Mouse (Mus musculus) layer of hippocampus, postnatal 10 days (tissue): ENCODE data around the gene Gm20721. TPM values are rescaled to one million over a fixed set of nuclear protein-coding genes. Genes with fewer than 3 reads are reported as not detected.

Source experiments
- DNase-seq, 2 experiments: peaks; one replicate each; pipeline ENCODE4 v3.0.0; 2021; ENCODE audit warnings: low spot score in 2 of 2
- total RNA-seq, 2 experiments: library from RNA; stranded (reverse); gene quantifications; 2 replicates each; pipeline ENCODE4 v1.2.3; 2021

Gene Gm20721
- total RNA-seq, 2 experiments from 2014 or later = 1.3 to 1.9 TPM

DNA sequence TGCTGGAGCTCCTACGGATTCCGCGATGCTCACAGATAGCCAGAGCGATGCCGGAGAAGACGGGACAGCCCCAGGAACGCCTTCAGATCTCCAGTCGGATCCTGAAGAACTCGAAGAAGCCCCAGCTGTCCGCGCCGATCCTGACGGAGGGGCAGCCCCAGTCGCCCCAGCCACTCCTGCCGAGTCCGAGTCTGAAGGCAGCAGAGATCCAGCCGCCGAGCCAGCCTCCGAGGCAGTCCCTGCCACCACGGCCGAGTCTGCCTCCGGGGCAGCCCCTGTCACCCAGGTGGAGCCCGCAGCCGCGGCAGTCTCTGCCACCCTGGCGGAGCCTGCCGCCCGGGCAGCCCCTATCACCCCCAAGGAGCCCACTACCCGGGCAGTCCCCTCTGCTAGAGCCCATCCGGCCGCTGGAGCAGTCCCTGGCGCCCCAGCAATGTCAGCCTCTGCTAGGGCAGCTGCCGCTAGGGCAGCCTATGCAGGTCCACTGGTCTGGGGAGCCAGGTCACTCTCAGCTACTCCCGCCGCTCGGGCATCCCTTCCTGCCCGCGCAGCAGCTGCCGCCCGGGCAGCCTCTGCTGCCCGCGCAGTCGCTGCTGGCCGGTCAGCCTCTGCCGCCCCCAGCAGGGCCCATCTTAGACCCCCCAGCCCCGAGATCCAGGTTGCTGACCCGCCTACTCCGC is 47.3 kb downstream of the Gm20721 start:
- no peak for DNase-seq

GRCm38 (mm10) chr2:174298471-174298870 is 48.0 kb downstream of the Gm20721 start:
- no peak for DNase-seq

- no peak for DNase-seq
Observed at GRCm38 (mm10) chr2:174297851-174298250, 48.7 kb downstream of the Gm20721 start.

- DNase-seq = peak in 1 of 2 experiments; percentile 54
Observed at GRCm38 (mm10) chr2:174297086-174297571, 49.4 kb downstream of the Gm20721 start.

DNA sequence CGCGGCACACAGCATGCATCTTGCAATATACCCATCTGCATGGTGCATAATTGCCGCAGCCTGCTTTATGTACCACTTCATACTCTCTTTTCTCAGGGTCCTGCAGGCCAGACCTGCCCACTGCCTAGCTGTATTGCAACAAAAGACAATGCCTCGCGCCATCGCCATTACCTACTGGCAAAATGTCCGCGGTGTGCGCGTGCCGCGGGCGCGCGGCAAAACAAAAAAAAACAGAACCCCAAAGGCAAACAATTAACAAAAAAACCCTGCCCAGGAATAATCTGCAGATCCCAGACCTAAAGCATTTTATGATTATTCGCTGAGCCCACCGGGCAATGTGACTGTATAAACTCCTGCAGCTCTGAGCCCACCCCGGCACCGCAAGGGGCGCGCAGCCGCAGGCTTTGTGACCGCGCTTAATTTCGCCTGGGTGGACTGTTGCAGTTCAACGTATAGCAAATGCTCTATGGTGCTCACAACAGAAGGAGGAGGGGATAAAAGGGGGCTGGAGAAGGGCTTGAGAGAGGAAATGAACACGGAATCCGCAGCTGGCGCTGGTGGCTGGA is 50.5 kb downstream of the Gm20721 start:
- DNase-seq = no peak

DNA sequence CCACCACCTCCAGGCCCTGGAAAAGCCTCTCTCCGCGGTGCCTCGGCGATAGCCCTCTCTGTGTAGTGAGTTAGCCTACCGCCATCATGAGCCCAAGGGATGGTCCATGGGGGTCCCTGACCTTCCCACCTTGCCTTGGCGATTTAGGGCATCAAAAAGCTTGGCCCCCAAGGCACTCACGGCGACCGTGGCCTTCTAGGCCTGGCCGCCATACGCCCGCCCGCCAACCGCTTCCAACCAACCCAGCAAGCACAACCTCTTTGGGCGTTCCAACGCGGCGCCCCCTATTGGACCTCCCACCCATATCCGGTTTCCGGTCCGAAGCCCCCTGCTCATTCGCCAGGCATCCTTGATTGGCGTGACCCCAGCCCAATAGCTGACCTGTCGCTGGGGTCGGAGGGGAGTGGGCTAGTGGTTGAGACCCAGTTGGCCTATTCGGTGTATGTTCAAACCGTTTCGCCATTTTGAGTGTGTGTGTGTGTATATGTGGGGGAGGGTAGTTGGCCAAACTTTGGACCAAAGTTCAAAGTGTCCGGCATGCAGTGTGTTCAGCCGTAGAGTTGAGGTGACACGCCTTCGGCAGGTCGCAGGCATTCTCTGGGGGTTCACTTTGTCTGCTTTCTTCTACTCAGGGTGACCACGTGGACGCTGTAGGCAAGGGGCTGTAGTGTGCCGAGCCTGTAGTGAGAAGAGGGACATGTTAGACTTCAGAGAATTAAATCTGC is 51.2 kb downstream of the Gm20721 start:
- peak; percentile 90 to 91 for DNase-seq

DNA sequence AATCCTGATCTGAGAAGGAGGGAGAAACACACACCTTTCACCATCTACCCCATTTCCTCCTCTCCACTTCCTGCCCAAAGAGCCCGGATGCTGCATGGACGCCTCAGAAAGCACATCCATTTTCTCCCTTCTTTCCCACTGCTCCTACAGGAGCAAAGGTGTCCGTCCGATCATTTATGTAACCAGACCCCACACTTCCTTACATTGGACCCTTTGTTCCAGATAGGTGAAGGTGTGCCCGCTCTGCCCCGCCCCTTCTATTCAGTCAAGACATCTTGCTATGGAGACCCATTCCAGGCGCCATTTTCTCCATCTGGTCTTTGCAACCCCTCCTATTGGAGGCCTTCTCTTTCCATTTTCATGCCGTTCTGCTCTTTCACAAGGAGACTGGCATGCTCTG is 52.1 kb downstream of the Gm20721 start:
- DNase-seq = no peak

GRCm38 (mm10) chr2:174291662-174292030 is 54.9 kb downstream of the Gm20721 start:
- no peak for DNase-seq

- DNase-seq = no peak
Observed at GRCm38 (mm10) chr2:174291029-174291661, 55.4 kb downstream of the Gm20721 start.

DNA sequence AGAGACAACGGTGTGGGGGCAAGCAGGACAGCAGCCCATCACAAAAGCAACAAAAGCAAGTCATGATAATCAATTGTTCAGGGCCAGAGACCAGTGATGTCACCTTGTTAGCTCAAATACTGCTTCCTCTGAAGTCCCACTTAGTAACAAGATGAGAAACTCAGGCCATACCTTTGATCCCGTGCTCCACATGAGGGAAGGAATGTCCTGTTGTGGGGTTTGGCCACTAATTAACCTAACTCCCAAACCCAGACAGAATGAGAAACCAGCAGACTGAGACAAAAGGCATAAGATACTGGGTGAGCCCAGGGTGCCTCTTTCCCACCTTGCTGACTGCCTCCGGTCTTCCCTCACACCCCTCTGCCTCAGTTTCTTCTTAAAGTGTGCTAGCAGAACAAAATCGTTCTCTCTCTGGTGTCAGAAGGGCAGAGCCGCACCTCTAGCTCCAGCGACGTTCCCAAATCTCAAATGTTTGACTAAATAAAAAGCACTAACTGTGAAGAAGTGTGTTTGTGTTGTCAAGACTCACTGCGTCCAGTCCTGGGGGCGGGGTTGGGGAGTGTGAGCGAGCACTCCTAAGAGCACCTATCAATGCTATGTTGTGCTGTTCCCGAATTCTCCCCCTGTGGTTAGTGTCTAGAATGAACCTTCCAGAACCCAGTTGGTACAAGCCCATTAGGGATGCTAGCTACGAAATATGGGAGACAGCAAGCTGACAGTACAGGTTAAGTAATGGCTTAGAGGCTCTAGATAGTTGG is 57.7 kb downstream of the Gm20721 start:
- no peak for DNase-seq

DNA sequence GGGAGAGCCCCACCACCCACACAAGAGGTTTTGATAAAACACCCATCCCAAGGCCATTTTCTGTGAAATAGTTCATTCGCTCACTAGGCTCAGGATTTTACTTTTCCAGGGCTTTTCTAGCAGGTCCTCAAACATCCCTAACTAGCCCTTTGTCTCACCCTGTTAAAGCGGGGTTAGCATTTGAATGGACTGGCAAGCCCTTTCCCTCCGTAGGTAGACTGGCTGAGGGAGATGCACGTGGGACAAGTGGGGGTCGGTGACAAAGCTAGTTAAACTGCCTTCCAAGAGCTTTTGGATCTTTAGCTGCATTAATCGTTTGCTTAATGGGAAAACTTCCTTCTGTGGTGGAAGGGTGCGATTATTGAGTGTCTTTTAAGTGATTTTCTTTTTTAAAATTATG is 58.6 kb downstream of the Gm20721 start:
- no peak for DNase-seq

GRCm38 (mm10) chr2:174285921-174286470 is 60.5 kb downstream of the Gm20721 start:
- DNase-seq = no peak

- DNase-seq = no peak
Observed at GRCm38 (mm10) chr2:174284807-174285457, 61.6 kb downstream of the Gm20721 start.

- DNase-seq = peak; percentile 48 to 63
Observed at GRCm38 (mm10) chr2:174284011-174284410, 62.5 kb downstream of the Gm20721 start, which contains the start of gene Gnas. TSS of gene Gnas (plus strand) at chr2:174284320.

DNA sequence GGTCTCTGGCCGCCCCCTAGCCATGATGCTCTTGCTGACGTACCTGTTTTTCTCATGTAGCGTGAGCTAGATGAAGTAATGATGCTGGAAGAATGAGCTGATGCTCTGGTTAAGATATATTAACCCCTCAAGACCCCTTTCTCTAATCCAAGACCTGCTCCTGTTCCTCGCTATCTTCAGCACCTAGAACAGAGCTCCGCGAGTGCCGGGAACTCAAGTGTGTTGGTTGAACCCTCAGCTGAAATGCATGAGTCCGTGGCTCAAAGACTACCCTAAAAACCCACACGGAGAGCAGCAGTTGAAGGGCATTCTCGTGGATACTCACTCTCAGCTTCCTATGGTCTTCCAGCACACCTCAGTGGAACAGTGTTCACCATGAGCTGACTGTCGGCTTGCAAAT is 63.2 kb downstream of the Gm20721 start:
- DNase-seq = no peak

Other genes with a start within 250 kb of the Gm20721 start
- 10 to 100 TPM; 15.3 to 17.9 TPM for gene Npepl1, start 236.4 kb downstream of the Gm20721 start, total RNA-seq
- 1,000 to 10,000 TPM; 1,824 to 1,870 TPM for gene Gnas, start 62.4 kb downstream of the Gm20721 start, total RNA-seq
- 10 to 100 TPM; 55.0 to 58.2 TPM for gene Nelfcd, start 69.1 kb upstream of the Gm20721 start, total RNA-seq
- 10 to 100 TPM; 23.2 to 25.9 TPM for gene Ctsz, start 92.3 kb upstream of the Gm20721 start, total RNA-seq
- gene Tubb1, start 104.0 kb upstream of the Gm20721 start, total RNA-seq = not detected
- gene Atp5e, start 117.4 kb upstream of the Gm20721 start, total RNA-seq = 100 to 1,000 TPM; 332 to 389 TPM
- 10 to 100 TPM; 43.4 to 48.0 TPM for gene Prelid3b, start 126.4 kb upstream of the Gm20721 start, total RNA-seq